Mouse (Mus musculus) spleen, adult 2 months (tissue): Measurements from ENCODE around the gene R3hdm4. TPM values are rescaled to one million over a fixed set of nuclear protein-coding genes. Genes with fewer than 3 reads are reported as not detected.
A peak's percentile ranks its signal among the peaks of the same experiment; 100 is the strongest.

Source experiments
- DNase-seq, 2 experiments: peaks; one replicate each; pipeline versions ENCODE4 v3.0.0 to v3.0.0-alpha.2; 2012 to 2021; ENCODE audit warnings: low spot score in 2 of 2, low read depth in 1 of 2
- H3K27ac ChIP-seq: fragments of 200-500 bp; 2 replicates; pipeline ENCODE4 v1.5.1; 2012; ENCODE audit warnings: low read length, inconsistent platforms; ENCODE audit not compliant: insufficient read depth
- H3K27me3 ChIP-seq: fragments of 200-500 bp; 2 replicates; pipeline ENCODE4 v1.6.1; 2012; ENCODE audit warnings: mild to moderate bottlenecking, moderate library complexity, low read length, inconsistent platforms; ENCODE audit not compliant: control insufficient read depth, insufficient read depth
- H3K36me3 ChIP-seq: fragments of 200-500 bp; 2 replicates; pipeline ENCODE4 v1.6.1; 2012; ENCODE audit warnings: mild to moderate bottlenecking, low read length, inconsistent platforms; ENCODE audit not compliant: control insufficient read depth, insufficient read depth
- H3K4me1 ChIP-seq: fragments of 200-500 bp; 2 replicates; pipeline ENCODE4 v1.6.1; 2011; ENCODE audit warnings: inconsistent platforms; ENCODE audit not compliant: control insufficient read depth, insufficient read depth, insufficient read length
- H3K4me3 ChIP-seq: fragments of 200-500 bp; 2 replicates; pipeline ENCODE4 v1.5.1; 2011; ENCODE audit warnings: mild to moderate bottlenecking, inconsistent platforms; ENCODE audit not compliant: insufficient read depth, insufficient read length; ENCODE audit errors: extremely low read depth
- CTCF ChIP-seq: fragments of 200-500 bp; IDR thresholded peaks from 2 replicates; pipeline ENCODE4 v1.5.1; 2011; ENCODE audit warnings: mild to moderate bottlenecking, inconsistent platforms; ENCODE audit not compliant: insufficient read depth, insufficient read length, insufficient replicate concordance; ENCODE audit errors: extremely low read depth
- POLR2A ChIP-seq: fragments of 200-500 bp; IDR thresholded peaks from 2 replicates; pipeline ENCODE4 v1.6.1; 2011; ENCODE audit warnings: low read depth, low read length, inconsistent platforms
- WGBS: fragments of 180-500 bp; shearing (Covaris S2); methylation state at CpG from one replicate; pipeline ENCODE4 v1.1.7; 2018; 5-methylcytosine and 5-hydroxymethylcytosine counted together
- polyA plus RNA-seq: library from polyadenylated mRNA; depleted of rRNA; stranded (reverse); fragments of >200 nt; gene quantifications from 2 replicates; pipeline ENCODE4 v1.2.3, GENCODE M21; 2012

Gene R3hdm4
- polyA plus RNA-seq, 1 experiment: 117 TPM

GRCm38 (mm10) chr10:79929967-79930825 is 9.2 kb upstream of the R3hdm4 start:
- H3K27me3 ChIP-seq: no peaks in the 10 kb centered on the region
- WGBS: 86% methylated on average over 18 of the region's 18 CpGs
- no peak for TF ChIP-seq CTCF
- TF ChIP-seq POLR2A: no peak
- H3K36me3 ChIP-seq: peaks cover 15% of the 10 kb centered on the region
- H3K4me3 ChIP-seq: no peak overlapping the region
- no peak for DNase-seq
- H3K27ac ChIP-seq: no peak overlapping the region
- H3K4me1 ChIP-seq: peaks cover 8% of the 10 kb centered on the region; the same call in 1 of the 2 replicates

GRCm38 (mm10) chr10:79928907-79929701 is 8.1 kb upstream of the R3hdm4 start:
- no peaks in the 10 kb centered on the region for H3K27me3 ChIP-seq
- H3K27ac ChIP-seq: no peak overlapping the region
- peaks cover 6% of the 10 kb centered on the region; the same call in 1 of the 2 replicates for H3K4me1 ChIP-seq
- no peak overlapping the region for H3K4me3 ChIP-seq
- peaks cover 15% of the 10 kb centered on the region for H3K36me3 ChIP-seq
- DNase-seq: no peak
- TF ChIP-seq POLR2A (no peak), CTCF (no peak)
- 64% methylated on average over 9 of the region's 9 CpGs for WGBS

- peaks cover 14% of the 10 kb centered on the region for H3K36me3 ChIP-seq
- H3K4me3 ChIP-seq: peak overlapping the region; percentile 96
- H3K27ac ChIP-seq: peak overlapping the region; percentile 92
- DNase-seq: peak in 1 of 2 experiments; percentile 39
- TF ChIP-seq POLR2A: no peak
- no peak for TF ChIP-seq CTCF
- H3K4me1 ChIP-seq: peaks cover 6% of the 10 kb centered on the region; the same call in 1 of the 2 replicates
- 1% methylated on average over 28 of the region's 29 CpGs for WGBS
- no peaks in the 10 kb centered on the region for H3K27me3 ChIP-seq
Observed at GRCm38 (mm10) chr10:79928030-79928694, 7.2 kb upstream of the R3hdm4 start.

GRCm38 (mm10) chr10:79927324-79928029 is 6.5 kb upstream of the R3hdm4 start:
- peak in 1 of 2 experiments; percentile 63 for DNase-seq
- WGBS: under 1% methylated on average over 54 of the region's 54 CpGs
- TF ChIP-seq POLR2A (no peak), CTCF (no peak)
- Histone ChIP-seq H3K4me3 (peak overlapping the region; percentile 96), H3K27me3 (no peaks in the 10 kb centered on the region), H3K27ac (peak overlapping the region; percentile 92), H3K4me1 (peaks cover 2% of the 10 kb centered on the region; the same call in 1 of the 2 replicates), H3K36me3 (peaks cover 10% of the 10 kb centered on the region)

- Histone ChIP-seq H3K36me3 (peaks cover 5% of the 10 kb centered on the region), H3K27me3 (0 out of 2 replicates have a peak, but pooled peaks cover under 1% of the 10 kb centered on the region), H3K27ac (peak within 1 kb of the TSS; percentile 92), H3K4me1 (peaks cover 3% of the 10 kb centered on the region), H3K4me3 (peak within 1 kb of the TSS; percentile 96)
- under 1% methylated on average over 63 of the region's 63 CpGs for WGBS
- no peak; the same call in 1 of the 2 replicates for TF ChIP-seq POLR2A
- no peak for TF ChIP-seq CTCF
- peak; percentile 82 to 87 for DNase-seq
Observed at GRCm38 (mm10) chr10:79926491-79927323, 5.7 kb upstream of the R3hdm4 start, which contains the start of gene Arid3a. Gene Arid3a, plus strand, starts transcription at chr10:79927043.
